Mouse (Mus musculus): Measurements from ENCODE around the gene Iba57.

The Iba57 gene

DNA sequence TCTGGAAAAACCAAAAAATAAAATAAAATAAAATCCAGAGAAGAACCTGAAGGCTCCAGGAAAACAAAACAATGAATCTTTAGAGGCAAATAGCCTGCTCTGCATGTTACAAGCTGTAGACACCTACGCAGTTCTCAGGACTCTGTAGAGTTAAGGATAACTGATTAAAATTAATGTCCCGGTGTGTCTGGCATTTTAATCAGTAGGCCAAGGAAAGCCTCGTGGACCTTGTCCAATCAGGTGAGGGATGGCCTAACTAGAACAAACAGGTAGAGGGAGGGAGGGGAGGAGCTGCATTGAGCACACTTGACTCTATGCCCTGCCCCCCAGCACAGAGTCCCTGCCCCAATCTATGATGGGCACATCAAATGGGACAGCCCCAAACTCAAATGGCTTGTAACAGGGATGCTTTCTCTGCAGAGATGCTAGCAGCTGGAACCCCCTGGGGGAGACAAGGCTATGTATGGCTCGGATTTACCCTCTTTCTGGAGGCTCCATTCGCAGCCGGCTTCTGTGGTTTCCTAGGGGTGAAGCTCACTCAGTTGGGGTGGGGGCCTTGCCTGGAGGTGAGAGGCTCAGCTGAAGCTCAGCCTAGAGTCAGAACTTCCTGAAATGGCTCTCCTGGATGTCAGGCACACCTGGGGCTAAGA, 10.8 kb upstream of the Iba57 start:
- DNase-seq (ENCODE audit: low read depth in 2 of 2, low spot score in 2 of 2): no peak

- no peak for DNase-seq (ENCODE audit: low read depth in 2 of 2, low spot score in 2 of 2)
Measured at GRCm38 (mm10) chr11:59170549-59170948, 7.0 kb upstream of the Iba57 start.

DNA sequence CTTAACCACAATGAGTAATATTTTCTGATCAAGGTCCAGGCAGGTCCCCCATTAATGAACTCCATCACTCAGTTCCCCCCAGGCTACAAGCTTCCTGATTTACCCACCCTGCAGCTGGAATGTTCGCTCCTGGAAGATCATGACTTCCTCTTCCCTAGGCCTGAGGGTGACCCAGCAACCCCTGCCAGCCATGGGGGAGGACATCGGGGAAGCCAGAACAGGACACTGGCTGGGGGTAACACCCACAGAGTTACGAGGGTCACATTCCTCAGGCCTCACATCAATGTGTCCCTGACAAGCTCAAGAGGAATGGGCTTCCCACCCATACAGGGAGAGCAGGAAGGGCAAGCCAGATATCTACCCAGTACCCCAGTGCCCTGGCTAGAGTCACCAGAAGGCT, 6.3 kb upstream of the Iba57 start:
- DNase-seq (ENCODE audit: low read depth in 2 of 2, low spot score in 2 of 2): no peak

- no peak for DNase-seq (ENCODE audit: low read depth in 2 of 2, low spot score in 2 of 2)
Measured at GRCm38 (mm10) chr11:59165616-59166241, 2.2 kb upstream of the Iba57 start.

DNA sequence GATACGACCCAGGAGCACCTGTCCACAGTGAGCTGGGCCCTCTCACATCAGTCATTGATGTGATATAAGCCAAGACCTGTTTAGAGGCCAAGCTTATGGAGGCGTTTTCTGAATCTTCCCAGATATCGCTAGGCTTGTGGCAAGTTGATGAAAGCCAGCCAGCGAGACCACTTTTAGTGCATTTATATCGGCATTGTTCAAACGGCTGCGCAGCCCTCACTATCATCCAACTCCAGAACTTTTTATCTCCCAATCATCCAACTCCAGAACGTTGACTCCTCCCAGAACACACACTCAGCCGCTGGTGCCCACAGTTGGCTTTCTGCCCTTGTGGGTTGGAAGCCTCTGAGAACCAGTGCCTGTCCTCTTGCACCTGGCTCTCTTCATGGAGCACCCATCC, 845 bp upstream of the Iba57 start:
- no peak for DNase-seq (ENCODE audit: low read depth in 2 of 2, low spot score in 2 of 2)

DNA sequence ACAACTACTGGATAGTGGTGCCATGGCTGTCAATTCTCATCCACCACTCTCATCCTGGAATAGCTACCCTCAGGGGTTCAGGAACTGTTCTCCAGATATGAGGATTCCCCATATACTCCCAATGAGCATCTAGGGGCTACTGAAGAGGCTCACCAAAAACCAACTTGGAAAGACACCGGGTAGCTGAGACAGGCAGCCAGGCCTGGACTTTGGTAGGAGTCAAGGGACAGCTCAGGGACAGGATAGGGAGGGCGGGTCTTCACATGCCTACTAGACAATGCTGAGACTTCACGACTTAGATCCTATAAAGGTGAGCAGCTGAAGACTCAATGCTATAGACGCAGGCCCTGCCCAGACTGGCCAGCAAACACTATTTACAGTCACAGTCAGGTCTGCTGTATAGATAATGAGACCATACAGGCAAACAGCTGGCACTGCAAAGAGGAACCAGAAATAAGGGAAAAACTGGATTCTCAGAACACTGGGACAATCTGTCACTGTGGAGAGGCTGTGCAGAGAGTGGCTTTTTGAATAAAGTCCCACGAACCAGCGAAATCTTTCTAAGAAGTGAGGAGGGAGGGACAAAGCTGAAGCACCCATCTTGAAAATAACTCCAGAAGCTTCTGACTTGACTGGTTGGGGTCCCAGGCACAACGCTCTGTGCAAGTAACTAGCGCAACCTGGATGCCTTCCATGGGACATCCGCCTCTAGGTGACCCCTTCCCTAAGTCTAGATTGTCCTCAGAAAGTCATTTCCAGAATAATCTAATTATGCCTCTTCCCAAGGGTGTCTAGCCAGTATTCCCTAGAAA, 890 bp downstream of the Iba57 start:
- no peak for DNase-seq (ENCODE audit: low read depth in 2 of 2, low spot score in 2 of 2)

- no peak for DNase-seq (ENCODE audit: low read depth in 2 of 2, low spot score in 2 of 2)
Measured at GRCm38 (mm10) chr11:59161398-59161797, 2.1 kb downstream of the Iba57 start.

- DNase-seq (ENCODE audit: low read depth in 2 of 2, low spot score in 2 of 2): no peak
Measured at GRCm38 (mm10) chr11:59159558-59159957, 4.0 kb downstream of the Iba57 start.

DNA sequence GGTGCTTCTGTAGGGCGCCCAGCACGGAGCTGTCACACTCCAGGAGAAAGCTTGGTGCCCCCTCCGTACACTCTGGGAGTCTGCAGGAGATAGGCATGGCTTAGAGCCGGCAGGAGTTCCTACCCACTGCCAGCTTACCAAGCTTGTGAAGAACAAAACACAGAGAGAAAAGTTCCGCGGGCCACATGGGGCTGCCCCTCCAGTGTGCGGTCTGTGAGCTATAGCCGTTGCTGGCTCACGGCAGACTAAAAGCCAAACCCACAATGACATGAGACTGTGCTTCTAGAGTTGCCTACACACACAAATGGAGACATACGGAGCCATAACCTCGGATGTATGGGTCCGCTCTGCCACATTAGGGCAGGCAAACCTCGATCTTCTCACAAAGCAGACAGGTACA, 4.4 kb downstream of the Iba57 start:
- DNase-seq (ENCODE audit: low read depth in 2 of 2, low spot score in 2 of 2): no peak

GRCm38 (mm10) chr11:59155900-59156299, 7.6 kb downstream of the Iba57 start:
- no peak for DNase-seq (ENCODE audit: low read depth in 2 of 2, low spot score in 2 of 2)

GRCm38 (mm10) chr11:59154220-59154619, 9.3 kb downstream of the Iba57 start:
- no peak for DNase-seq (ENCODE audit: low read depth in 2 of 2, low spot score in 2 of 2)

GRCm38 (mm10) chr11:59151729-59152128, 11.8 kb downstream of the Iba57 start:
- DNase-seq (ENCODE audit: low read depth in 2 of 2, low spot score in 2 of 2): no peak

- DNase-seq (ENCODE audit: low read depth in 2 of 2, low spot score in 2 of 2): no peak
Measured at GRCm38 (mm10) chr11:59149302-59149701, 14.2 kb downstream of the Iba57 start.

GRCm38 (mm10) chr11:59142962-59143361, 20.6 kb downstream of the Iba57 start:
- DNase-seq (ENCODE audit: low read depth in 2 of 2, low spot score in 2 of 2): no peak

GRCm38 (mm10) chr11:59141772-59142370, 21.7 kb downstream of the Iba57 start:
- no peak for DNase-seq (ENCODE audit: low read depth in 2 of 2, low spot score in 2 of 2)

DNA sequence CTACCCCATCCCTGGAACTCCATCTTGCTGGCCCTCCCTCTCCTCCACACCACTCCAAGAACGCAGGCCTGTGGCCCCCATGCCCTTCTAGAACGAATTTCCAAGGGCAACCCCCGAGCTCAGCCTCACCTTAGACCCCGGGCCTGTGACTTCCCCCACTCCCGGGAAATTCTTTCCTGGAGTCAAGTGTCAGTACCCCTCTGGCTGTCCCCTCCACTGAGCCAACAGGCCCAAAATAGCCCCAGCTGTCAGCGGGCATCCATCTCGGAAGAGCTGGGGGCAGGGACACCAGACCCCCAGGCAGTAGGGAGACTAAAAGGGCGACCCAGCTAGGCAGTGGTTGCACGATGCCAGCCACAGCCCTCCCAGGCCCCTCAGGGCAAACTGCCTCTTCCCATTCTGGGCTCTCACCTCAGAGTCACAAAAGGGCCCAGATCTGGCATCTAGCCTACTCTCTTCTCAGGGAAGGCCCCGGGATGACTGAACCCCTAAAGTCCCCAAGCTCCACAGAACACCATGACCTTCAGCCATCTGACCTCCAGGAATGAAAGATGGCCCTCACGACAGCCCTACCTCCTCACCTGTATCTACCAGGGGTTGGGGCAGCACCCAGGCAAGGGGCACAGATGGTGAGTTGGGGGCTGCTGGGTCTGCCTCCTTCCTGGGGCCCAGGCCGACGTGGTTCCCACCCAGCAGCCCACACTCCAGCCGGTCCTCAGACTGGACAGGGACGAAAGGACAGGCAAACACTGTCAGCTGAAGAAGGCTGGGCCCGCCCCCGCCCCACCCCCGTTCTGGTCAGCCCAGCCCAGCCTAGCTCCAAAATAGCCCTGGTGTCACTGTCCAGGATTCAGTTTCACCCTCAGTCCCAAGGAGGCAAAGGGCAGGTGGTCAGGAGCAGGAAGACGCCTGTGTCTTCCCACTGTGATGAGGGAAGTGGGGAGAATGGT, 24.7 kb downstream of the Iba57 start:
- DNase-seq (ENCODE audit: low read depth in 2 of 2, low spot score in 2 of 2): no peak

DNA sequence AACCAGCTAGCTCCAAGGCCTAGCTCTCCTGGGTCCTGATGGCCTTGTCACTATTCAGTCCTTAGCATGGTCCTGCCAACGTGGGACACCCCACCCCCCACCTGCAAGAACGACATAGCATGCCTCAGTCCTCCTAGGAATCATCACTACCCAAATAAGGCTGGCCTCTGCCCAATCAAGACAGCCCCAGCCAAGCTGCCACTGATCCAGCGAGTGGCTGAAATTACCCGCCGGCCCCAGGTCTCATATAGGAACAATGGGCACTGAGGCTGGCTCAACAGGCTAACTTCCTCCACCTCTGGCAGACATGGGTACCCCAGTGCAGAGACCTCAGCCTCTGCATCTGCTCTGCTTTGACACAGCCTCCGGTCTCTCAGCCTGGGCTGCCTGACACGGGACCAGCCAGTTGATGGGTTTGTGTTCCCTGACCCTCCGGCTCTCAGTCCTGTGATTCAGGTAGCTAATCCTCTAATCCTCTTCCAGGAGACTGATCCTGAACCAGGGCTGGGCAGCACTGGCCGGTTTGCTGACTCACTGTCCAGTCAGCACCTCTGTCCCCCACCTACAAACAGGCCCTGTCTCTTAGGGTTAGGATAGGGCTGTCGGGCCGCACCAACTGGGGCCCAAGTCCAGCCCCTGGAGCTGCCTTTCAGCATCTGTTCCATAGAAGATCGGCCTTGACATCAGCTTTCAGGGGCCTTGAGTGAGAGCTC, 26.4 kb downstream of the Iba57 start:
- DNase-seq (ENCODE audit: low read depth in 2 of 2, low spot score in 2 of 2): no peak

GRCm38 (mm10) chr11:59135904-59136452, 27.6 kb downstream of the Iba57 start, which contains the start of gene Obscn:
Gene Obscn, minus strand, starts transcription at chr11:59136402.
- DNase-seq (ENCODE audit: low read depth in 2 of 2, low spot score in 2 of 2): no peak

- no peak for DNase-seq (ENCODE audit: low read depth in 2 of 2, low spot score in 2 of 2)
Measured at GRCm38 (mm10) chr11:59135051-59135820, 28.3 kb downstream of the Iba57 start.

All from CD8-positive naive resting alpha-beta T cell, adult 2 months (primary cell).